Mouse (Mus musculus) small intestine, adult 2 months (tissue): ENCODE measurements around the gene Fcgrt. TPM values are rescaled to one million over a fixed set of nuclear protein-coding genes. Genes with fewer than 3 reads are reported as not detected.
"Not testable (repeated sequence)": the region's sequence is repeated elsewhere in the genome, so short reads cannot be mapped to it uniquely, and the experiment has no call there.

Experiments used
- H3K27ac ChIP-seq: fragments of 200-500 bp; 2 replicates; pipeline ENCODE4 v1.5.1; 2012; ENCODE audit warnings: low read depth, low read length, control low read depth, inconsistent platforms; ENCODE audit not compliant: insufficient read depth
- H3K27me3 ChIP-seq: fragments of 200-500 bp; 2 replicates; pipeline ENCODE4 v1.6.1; 2012; ENCODE audit warnings: mild to moderate bottlenecking, moderate library complexity, low read length, inconsistent platforms; ENCODE audit not compliant: control insufficient read depth, insufficient read depth
- H3K36me3 ChIP-seq: fragments of 200-500 bp; 2 replicates; pipeline ENCODE4 v1.6.1; 2012; ENCODE audit warnings: mild to moderate bottlenecking, low read length, control low read depth, inconsistent platforms; ENCODE audit not compliant: control insufficient read depth, insufficient read depth
- H3K4me1 ChIP-seq: fragments of 200-500 bp; 2 replicates; pipeline ENCODE4 v1.6.1; 2012; ENCODE audit warnings: low read length, inconsistent platforms, mixed read lengths; ENCODE audit not compliant: control insufficient read depth, insufficient read depth, insufficient read length
- H3K4me3 ChIP-seq: fragments of 200-500 bp; 2 replicates; pipeline ENCODE4 v1.5.1; 2012; ENCODE audit warnings: low read depth, mild to moderate bottlenecking, control low read depth, inconsistent platforms, low read length, moderate library complexity
- CTCF ChIP-seq: fragments of 200-500 bp; IDR thresholded peaks from 2 replicates; pipeline ENCODE4 v1.5.1; 2012; ENCODE audit warnings: low read depth, mild to moderate bottlenecking, control low read depth, inconsistent platforms, low read length, moderate library complexity, mixed read lengths; ENCODE audit not compliant: insufficient replicate concordance, insufficient read length; ENCODE audit errors: extremely low read depth
- POLR2A ChIP-seq: fragments of 200-500 bp; IDR thresholded peaks from 2 replicates; pipeline ENCODE4 v1.6.1; 2012; ENCODE audit warnings: low read depth, mild to moderate bottlenecking, control low read depth, inconsistent platforms, low read length, moderate library complexity
- WGBS: fragments of 180-500 bp; shearing (Covaris S2); methylation state at CpG from one replicate; pipeline ENCODE4 v1.1.7; 2018; 5-methylcytosine and 5-hydroxymethylcytosine counted together
- polyA plus RNA-seq: library from polyadenylated mRNA; depleted of rRNA; stranded (reverse); fragments of >200 nt; gene quantifications from 2 replicates; pipeline ENCODE4 v1.2.3, GENCODE M21; 2012; rRNA removed

Gene Fcgrt
- 47.9 and 78.3 TPM in 2 replicates for polyA plus RNA-seq

DNA sequence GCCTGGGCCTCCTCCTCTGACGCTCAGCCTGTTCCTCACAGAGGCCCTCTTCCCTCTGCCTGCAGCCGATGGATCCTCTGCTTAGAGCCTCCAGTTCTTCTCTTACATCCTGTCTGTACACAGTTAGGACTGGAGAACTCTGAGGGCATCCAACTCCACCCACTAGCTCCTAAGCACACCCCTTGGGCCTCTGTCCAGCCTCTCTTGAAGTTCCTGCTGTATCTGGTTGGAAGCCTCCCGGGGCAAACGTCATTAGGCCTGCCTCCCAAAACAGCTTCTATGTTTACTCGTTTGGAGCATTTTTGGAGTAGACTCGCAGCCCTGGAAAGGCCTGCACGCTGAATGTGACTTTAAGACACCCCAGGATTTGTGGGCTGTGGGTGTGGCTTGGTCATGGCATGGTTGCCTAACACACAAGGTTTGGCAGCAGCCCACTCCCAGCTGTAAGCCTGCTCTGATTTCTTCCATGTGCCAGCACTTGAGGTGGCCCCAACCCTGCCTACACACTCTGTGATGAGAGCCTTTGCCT, at the start of gene Fcgrt:
TSS of gene Fcgrt (minus strand) at position 200 of the 529 bp plus-strand sequence.
- TF ChIP-seq CTCF (no peak), POLR2A (peak; percentile 60)
- Histone ChIP-seq H3K27ac (peak within 1 kb of the TSS; percentile 82), H3K36me3 (0 out of 2 replicates have a peak, but pooled peaks cover 2% of the 10 kb centered on the region), H3K27me3 (no peaks in the 10 kb centered on the region), H3K4me3 (peak within 1 kb of the TSS; percentile 64), H3K4me1 (peaks cover 31% of the 10 kb centered on the region)
- 5% methylated on average over 7 of the region's 7 CpGs for WGBS

DNA sequence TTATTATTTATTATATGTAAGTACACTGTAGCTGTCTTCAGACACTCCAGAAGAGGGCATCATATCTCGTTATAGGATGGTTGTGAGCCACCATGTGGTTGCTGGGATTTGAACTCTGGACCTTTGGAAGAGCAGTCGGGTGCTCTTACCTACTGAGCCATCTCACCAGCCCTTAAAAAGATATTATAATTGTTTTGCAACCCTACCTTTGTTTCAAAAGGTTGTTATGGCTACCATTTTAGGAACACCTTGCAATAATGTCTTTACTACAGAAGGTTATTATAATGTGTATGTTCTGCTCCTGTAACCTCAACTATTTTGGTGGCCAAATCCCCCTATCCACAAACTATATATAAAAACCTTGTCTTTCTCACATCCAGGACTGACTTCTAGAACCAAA, 49.4 kb upstream of the Fcgrt start:
- WGBS, result 52% methylated on average over 2 of the region's 2 CpGs
- not testable (repeated sequence) for H3K4me1 ChIP-seq, H3K36me3 ChIP-seq, H3K27ac ChIP-seq, H3K4me3 ChIP-seq, H3K27me3 ChIP-seq

DNA sequence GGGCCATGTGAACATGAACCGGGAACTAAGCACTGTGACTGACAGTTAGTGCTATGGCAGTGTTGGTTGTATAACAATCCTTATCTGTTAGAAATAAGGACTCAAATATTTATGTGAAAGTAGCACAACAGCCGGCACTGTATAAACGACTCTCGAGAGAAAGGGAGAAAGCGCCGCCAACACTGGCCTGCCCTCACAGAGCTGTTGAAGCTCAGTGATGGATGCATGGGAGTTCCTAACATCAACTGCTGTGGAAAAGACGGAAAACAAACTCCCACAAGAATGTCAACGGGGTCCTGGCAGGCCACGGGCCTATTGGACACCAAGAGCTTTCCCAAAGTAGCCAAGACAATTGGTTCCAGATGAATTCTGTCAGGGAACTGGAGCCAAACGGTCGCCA, 47.7 kb upstream of the Fcgrt start:
- Histone ChIP-seq H3K4me1 (peaks cover 7% of the 10 kb centered on the region), H3K27me3 (no peaks in the 10 kb centered on the region), H3K27ac (peak overlapping the region; percentile 41; the same call in 1 of the 2 replicates), H3K4me3 (no peak overlapping the region), H3K36me3 (peaks cover 18% of the 10 kb centered on the region)
- 67% methylated on average over 11 of the region's 11 CpGs for WGBS
- TF ChIP-seq CTCF (no peak), POLR2A (no peak)

DNA sequence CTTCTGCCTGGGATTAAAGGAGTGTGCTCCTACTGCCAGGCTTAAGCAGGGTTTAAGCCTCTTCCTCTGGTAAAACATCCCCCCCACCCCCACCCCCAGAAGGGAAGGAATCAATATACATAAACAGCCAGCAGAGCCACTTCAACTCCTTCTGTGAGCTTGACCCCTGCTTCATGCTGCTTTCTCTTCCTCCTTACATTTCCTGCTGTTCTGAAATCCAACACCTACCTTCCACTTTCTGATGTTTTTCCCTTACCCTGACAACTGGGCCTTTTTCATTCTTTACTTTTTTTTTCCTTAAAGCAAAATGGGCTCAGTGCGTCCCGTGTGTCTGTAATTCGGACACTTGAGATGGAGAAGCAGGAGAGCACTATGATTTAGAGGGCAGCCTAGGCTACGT, 46.7 kb upstream of the Fcgrt start:
- Histone ChIP-seq H3K27ac (peak overlapping the region; percentile 41), H3K36me3 (peaks cover 27% of the 10 kb centered on the region), H3K4me3 (no peak overlapping the region), H3K4me1 (peaks cover 7% of the 10 kb centered on the region), H3K27me3 (no peaks in the 10 kb centered on the region)
- TF ChIP-seq POLR2A (no peak), CTCF (no peak)
- 74% methylated on average over 4 of the region's 4 CpGs for WGBS

GRCm38 (mm10) chr7:45149545-45149944, 45.9 kb upstream of the Fcgrt start:
- H3K27ac ChIP-seq, result peak overlapping the region; percentile 32
- H3K4me1 ChIP-seq, result peaks cover 3% of the 10 kb centered on the region; the same call in 1 of the 2 replicates
- H3K36me3 ChIP-seq, result peaks cover 35% of the 10 kb centered on the region
- H3K27me3 ChIP-seq, result no peaks in the 10 kb centered on the region
- H3K4me3 ChIP-seq, result no peak overlapping the region
- TF ChIP-seq CTCF (no peak), POLR2A (no peak)
- WGBS, result 81% methylated on average over 6 of the region's 6 CpGs

- H3K4me1 ChIP-seq, result peaks cover 3% of the 10 kb centered on the region; the same call in 1 of the 2 replicates
- 0 out of 2 replicates have a peak overlapping the region, but pooled peaks have one; percentile 28 for H3K27ac ChIP-seq
- 59% methylated on average over 4 of the region's 4 CpGs for WGBS
- no peaks in the 10 kb centered on the region for H3K27me3 ChIP-seq
- TF ChIP-seq POLR2A, result no peak
- TF ChIP-seq CTCF, result no peak
- H3K4me3 ChIP-seq, result no peak overlapping the region
- peaks cover 43% of the 10 kb centered on the region for H3K36me3 ChIP-seq
Observed at GRCm38 (mm10) chr7:45148534-45149098, 45.0 kb upstream of the Fcgrt start.

DNA sequence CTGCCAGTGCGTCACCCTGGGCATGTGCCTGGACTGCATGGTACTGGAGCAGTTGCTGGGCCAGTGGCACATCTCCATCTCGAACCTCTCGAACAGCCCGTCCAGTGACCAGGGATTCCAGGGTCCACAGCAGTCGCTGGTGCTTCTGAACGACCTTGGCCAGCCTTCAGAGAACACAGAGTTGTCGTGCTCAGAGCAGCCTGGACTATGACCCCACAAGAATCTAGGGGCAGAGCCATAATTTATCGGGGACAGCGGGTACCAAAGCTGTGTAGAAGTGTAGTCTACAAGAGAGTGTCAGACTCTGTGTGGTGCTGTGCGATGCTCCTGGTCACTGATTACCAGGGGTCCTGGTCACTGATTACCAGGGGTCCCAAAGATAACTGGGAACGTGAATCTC, 44.2 kb upstream of the Fcgrt start:
- Histone ChIP-seq H3K27me3 (no peaks in the 10 kb centered on the region), H3K27ac (no peak overlapping the region), H3K4me3 (no peak overlapping the region), H3K36me3 (peaks cover 50% of the 10 kb centered on the region), H3K4me1 (peaks cover 3% of the 10 kb centered on the region; the same call in 1 of the 2 replicates)
- 76% methylated on average over 11 of the region's 11 CpGs for WGBS
- TF ChIP-seq CTCF (no peak), POLR2A (no peak)
